Mouse (Mus musculus) brown adipose tissue, adult 24 weeks (tissue): Measurements from ENCODE around the gene Ubqln3. TPM values are rescaled to one million over a fixed set of nuclear protein-coding genes. Genes with fewer than 3 reads are reported as not detected.

Source experiments
- H3K27ac ChIP-seq: fragments of 200-500 bp; replicated peaks from 2 replicates; pipeline ENCODE4 v1.5.1; 2012; ENCODE audit warnings: low read depth, mild to moderate bottlenecking, low read length
- H3K4me1 ChIP-seq: fragments of 200-500 bp; 2 replicates; pipeline ENCODE4 v1.6.1; 2012; ENCODE audit warnings: low read length, mixed read lengths; ENCODE audit not compliant: control insufficient read depth, insufficient read depth, insufficient read length
- H3K4me3 ChIP-seq: fragments of 200-500 bp; 2 replicates; pipeline ENCODE4 v1.5.1; 2012; ENCODE audit warnings: low read depth, mild to moderate bottlenecking, low read length, moderate library complexity; ENCODE audit not compliant: insufficient read depth
- polyA plus RNA-seq: library from polyadenylated mRNA; stranded (reverse); fragments of >200 nt; gene quantifications from 2 replicates; pipeline ENCODE4 v1.2.4, GENCODE M21; 2012; ENCODE audit not compliant: missing spikeins, insufficient read depth, insufficient read length

Ubqln3 gene
- not detected in 2 replicates for polyA plus RNA-seq

GRCm38 (mm10) chr7:104143179-104143578 is at the start of gene Ubqln3:
Gene Ubqln3 (minus strand): TSS chr7:104143279.
- Histone ChIP-seq H3K4me3 (no peak within 1 kb of the TSS), H3K27ac (no peak within 1 kb of the TSS), H3K4me1 (no peaks in the 10 kb centered on the region)

GRCm38 (mm10) chr7:104191275-104191674 is 48.2 kb upstream of the Ubqln3 start:
- no peak overlapping the region for H3K4me3 ChIP-seq

GRCm38 (mm10) chr7:104183292-104183691 is 40.2 kb upstream of the Ubqln3 start, which contains the start of gene Olfr648:
Gene Olfr648 (minus strand): TSS chr7:104183392.
- Histone ChIP-seq H3K27ac (no peak within 1 kb of the TSS), H3K4me3 (no peak within 1 kb of the TSS), H3K4me1 (no peaks in the 10 kb centered on the region)

More at GRCm38 (mm10) chr7:104191275-104191674, 48.2 kb upstream of the Ubqln3 start:
- no peak overlapping the region for H3K27ac ChIP-seq
- H3K4me1 ChIP-seq = no peaks in the 10 kb centered on the region

- no peaks in the 10 kb centered on the region for H3K4me1 ChIP-seq
- no peak overlapping the region for H3K4me3 ChIP-seq
Measured at GRCm38 (mm10) chr7:104179074-104179473, 36.0 kb upstream of the Ubqln3 start.

GRCm38 (mm10) chr7:104178422-104179054 is 35.5 kb upstream of the Ubqln3 start:
- no peak overlapping the region for H3K4me3 ChIP-seq
- no peaks in the 10 kb centered on the region for H3K4me1 ChIP-seq
- no peak overlapping the region for H3K27ac ChIP-seq

More at GRCm38 (mm10) chr7:104179074-104179473, 36.0 kb upstream of the Ubqln3 start:
- no peak overlapping the region for H3K27ac ChIP-seq

DNA sequence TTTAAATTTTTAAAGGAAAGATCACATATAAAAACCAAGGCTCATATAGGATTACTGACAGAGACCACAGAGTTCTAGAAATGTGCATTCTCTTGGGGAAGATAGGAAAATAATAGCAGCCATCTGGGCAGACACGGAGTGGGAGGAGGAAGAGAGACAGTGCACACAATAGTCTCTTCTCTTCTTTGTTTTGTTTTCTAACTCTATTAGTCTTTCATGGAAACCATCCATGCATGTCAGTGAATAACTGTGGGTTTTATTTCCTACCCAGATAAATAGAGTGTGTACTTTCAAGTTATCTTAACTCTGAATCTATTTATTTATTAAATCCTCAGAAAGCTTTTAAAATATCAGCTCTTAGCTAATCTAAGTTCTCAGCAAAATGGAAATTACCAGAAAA is 32.0 kb upstream of the Ubqln3 start:
- H3K4me1 ChIP-seq = no peaks in the 10 kb centered on the region
- H3K4me3 ChIP-seq = no peak overlapping the region
- H3K27ac ChIP-seq = no peak overlapping the region

- no peak overlapping the region for H3K4me3 ChIP-seq
- no peak overlapping the region for H3K27ac ChIP-seq
- no peaks in the 10 kb centered on the region for H3K4me1 ChIP-seq
Measured at GRCm38 (mm10) chr7:104169634-104170204, 26.6 kb upstream of the Ubqln3 start.

- H3K4me1 ChIP-seq = no peaks in the 10 kb centered on the region
- H3K27ac ChIP-seq = no peak overlapping the region
- no peak overlapping the region for H3K4me3 ChIP-seq
Measured at GRCm38 (mm10) chr7:104167105-104167504, 24.0 kb upstream of the Ubqln3 start.

DNA sequence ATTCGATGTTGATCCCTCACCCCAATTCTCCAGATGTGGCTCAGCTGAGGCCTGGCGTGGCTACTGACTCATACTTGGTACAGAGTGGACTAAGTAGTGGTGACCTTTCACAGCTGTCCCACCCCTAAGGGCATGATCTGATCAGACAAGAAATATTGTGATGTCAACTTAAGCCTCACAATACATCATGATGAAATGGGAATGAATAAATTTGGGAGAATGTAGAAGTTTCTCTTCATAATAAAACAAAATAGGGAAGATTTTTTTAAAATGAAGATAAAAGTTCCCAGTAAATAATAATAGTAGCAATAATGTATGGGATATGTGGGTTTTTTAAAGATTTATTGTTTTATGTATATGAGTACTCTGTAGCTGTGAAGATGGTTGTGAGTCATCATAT is 7.4 kb upstream of the Ubqln3 start, which contains the start of gene Ubqlnl:
Gene Ubqlnl (minus strand): TSS at position 101 of the 400 bp plus-strand sequence.
- no peak within 1 kb of the TSS for H3K27ac ChIP-seq
- no peaks in the 10 kb centered on the region for H3K4me1 ChIP-seq
- H3K4me3 ChIP-seq = no peak within 1 kb of the TSS

GRCm38 (mm10) chr7:104137305-104137704 is 5.8 kb downstream of the Ubqln3 start, which contains the start of gene Olfr643:
Gene Olfr643 (minus strand): TSS chr7:104137405.
- no peak within 1 kb of the TSS for H3K4me3 ChIP-seq
- H3K4me1 ChIP-seq = no peaks in the 10 kb centered on the region
- no peak within 1 kb of the TSS for H3K27ac ChIP-seq

GRCm38 (mm10) chr7:104129726-104130125 is 13.4 kb downstream of the Ubqln3 start, which contains the start of gene Ubqln5:
Gene Ubqln5 (minus strand): TSS chr7:104129826.
- no peak within 1 kb of the TSS for H3K4me3 ChIP-seq
- H3K4me1 ChIP-seq = no peaks in the 10 kb centered on the region
- H3K27ac ChIP-seq = no peak within 1 kb of the TSS

DNA sequence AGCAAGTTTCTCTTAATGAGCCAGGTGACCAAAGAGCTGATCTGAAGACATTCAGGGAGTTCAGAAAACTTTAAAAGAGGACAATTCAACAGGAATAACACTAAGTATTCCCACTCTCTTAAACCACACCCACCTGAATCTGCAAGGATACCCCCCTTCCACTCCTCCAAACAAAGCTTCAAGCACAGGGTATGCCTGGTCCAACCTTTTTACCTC is 38.4 kb downstream of the Ubqln3 start, which contains the start of gene Olfr646:
Gene Olfr646 (plus strand): TSS at position 117 of the 216 bp plus-strand sequence.
- H3K4me1 ChIP-seq = no peaks in the 10 kb centered on the region
- no peak within 1 kb of the TSS for H3K27ac ChIP-seq
- H3K4me3 ChIP-seq = no peak within 1 kb of the TSS

- no peaks in the 10 kb centered on the region for H3K4me1 ChIP-seq
- no peak overlapping the region for H3K4me3 ChIP-seq
- H3K27ac ChIP-seq = no peak overlapping the region
Measured at GRCm38 (mm10) chr7:104103913-104104756, 38.9 kb downstream of the Ubqln3 start.
